Mouse (Mus musculus) bone marrow, adult 2 months (tissue): ENCODE results near the gene Phox2a. TPM values are rescaled to one million over a fixed set of nuclear protein-coding genes. Genes with fewer than 3 reads are reported as not detected.

Experiments used
- H3K27ac ChIP-seq: fragments of 200-500 bp; 2 replicates; pipeline ENCODE4 v1.5.1; 2012; ENCODE audit warnings: low read depth, mild to moderate bottlenecking, control low read depth, inconsistent platforms, low read length; ENCODE audit not compliant: control insufficient read depth, poor library complexity, insufficient read depth
- H3K4me1 ChIP-seq: fragments of 200-500 bp; 2 replicates; pipeline ENCODE4 v1.6.1; 2011; ENCODE audit warnings: low read length; ENCODE audit not compliant: control insufficient read depth, insufficient read depth
- H3K4me3 ChIP-seq: fragments of 200-500 bp; replicated peaks from 2 replicates; pipeline ENCODE3; 2011; ENCODE audit warnings: mild to moderate bottlenecking, low read depth, low read length, control low read depth; ENCODE audit not compliant: control insufficient read depth
- CTCF ChIP-seq: fragments of 200-500 bp; IDR thresholded peaks from 2 replicates; pipeline ENCODE4 v1.5.1; 2011; ENCODE audit warnings: low read length, control low read depth; ENCODE audit not compliant: control insufficient read depth, insufficient read depth
- POLR2A ChIP-seq: fragments of 200-500 bp; IDR thresholded peaks from 2 replicates; pipeline ENCODE4 v1.6.1; 2011; ENCODE audit warnings: low read depth, mild to moderate bottlenecking, control low read depth, low read length, borderline replicate concordance; ENCODE audit not compliant: control insufficient read depth
- WGBS: fragments of 180-500 bp; shearing (Covaris S2); methylation state at CpG from one replicate; pipeline ENCODE4 v1.1.7; 2018; 5-methylcytosine and 5-hydroxymethylcytosine counted together
- polyA plus RNA-seq: library from polyadenylated mRNA; stranded (reverse); fragments of >200 nt; gene quantifications from 2 replicates; pipeline ENCODE4 v1.2.4, GENCODE M21; 2011; ENCODE audit warnings: low replicate concordance; ENCODE audit not compliant: missing spikeins, insufficient read depth, insufficient read length

Gene Phox2a
- polyA plus RNA-seq: not detected in 2 replicates

GRCm38 (mm10) chr7:101817861-101818401 is at the start of gene Phox2a:
TSS of gene Phox2a (plus strand) at chr7:101818313.
- Histone ChIP-seq H3K4me3 (no peak within 1 kb of the TSS), H3K27ac (no peak within 1 kb of the TSS), H3K4me1 (no peaks in the 10 kb centered on the region)
- TF ChIP-seq CTCF (no peak), POLR2A (no peak)
- WGBS: 6% methylated on average over 45 of the region's 45 CpGs

GRCm38 (mm10) chr7:101770051-101770450 is 48.1 kb upstream of the Phox2a start:
- Histone ChIP-seq H3K27ac (no peak overlapping the region), H3K4me1 (no peaks in the 10 kb centered on the region), H3K4me3 (no peak overlapping the region)
- 86% methylated on average over 7 of the region's 7 CpGs for WGBS
- TF ChIP-seq POLR2A: no peak
- no peak for TF ChIP-seq CTCF

- TF ChIP-seq CTCF (no peak), POLR2A (no peak)
- 75% methylated on average over 1 of the region's 1 CpGs for WGBS
Measured at GRCm38 (mm10) chr7:101771604-101772003, 46.5 kb upstream of the Phox2a start.

GRCm38 (mm10) chr7:101772687-101773086 is 45.4 kb upstream of the Phox2a start:
- WGBS: 89% methylated on average over 8 of the region's 8 CpGs
- no peaks in the 10 kb centered on the region for H3K4me1 ChIP-seq
- H3K4me3 ChIP-seq: no peak overlapping the region
- no peak for TF ChIP-seq CTCF
- TF ChIP-seq POLR2A: no peak
- no peak overlapping the region for H3K27ac ChIP-seq

More at GRCm38 (mm10) chr7:101771604-101772003, 46.5 kb upstream of the Phox2a start:
- Histone ChIP-seq H3K4me3 (no peak overlapping the region), H3K4me1 (no peaks in the 10 kb centered on the region), H3K27ac (no peak overlapping the region)

GRCm38 (mm10) chr7:101777053-101777452 is 41.1 kb upstream of the Phox2a start:
- H3K4me1 ChIP-seq: no peaks in the 10 kb centered on the region
- no peak for TF ChIP-seq POLR2A
- no peak for TF ChIP-seq CTCF
- 67% methylated on average over 1 of the region's 1 CpGs for WGBS
- H3K4me3 ChIP-seq: no peak overlapping the region
- H3K27ac ChIP-seq: no peak overlapping the region

- 4% methylated on average over 35 of the region's 35 CpGs for WGBS
- TF ChIP-seq CTCF (no peak), POLR2A (no peak)
- no peak overlapping the region for H3K4me3 ChIP-seq
Measured at GRCm38 (mm10) chr7:101820295-101821030, 2.4 kb downstream of the Phox2a start.

GRCm38 (mm10) chr7:101821571-101822501 is 3.7 kb downstream of the Phox2a start:
- H3K27ac ChIP-seq: no peak overlapping the region
- WGBS: 3% methylated on average over 71 of the region's 71 CpGs
- no peak for TF ChIP-seq CTCF
- no peak for TF ChIP-seq POLR2A
- no peak overlapping the region for H3K4me3 ChIP-seq
- no peaks in the 10 kb centered on the region for H3K4me1 ChIP-seq

More at GRCm38 (mm10) chr7:101820295-101821030, 2.4 kb downstream of the Phox2a start:
- H3K4me1 ChIP-seq: no peaks in the 10 kb centered on the region
- no peak overlapping the region for H3K27ac ChIP-seq
